Mouse (Mus musculus) liver, adult 2 months (tissue): Measurements from ENCODE around the gene Slc35d3. TPM values are rescaled to one million over a fixed set of nuclear protein-coding genes. Genes with fewer than 3 reads are reported as not detected.

ENCODE experiments used
- DNase-seq: peaks from one replicate; pipeline ENCODE4 v3.0.0-alpha.2; 2011; ENCODE audit warnings: low read depth, low spot score; ENCODE audit errors: extremely low read depth
- H3K27ac ChIP-seq: fragments of 200-500 bp; replicated peaks from 2 replicates; pipeline ENCODE4 v1.5.1; 2012; ENCODE audit warnings: low read depth, mild to moderate bottlenecking, control low read depth, inconsistent platforms, low read length; ENCODE audit not compliant: insufficient read depth
- H3K27me3 ChIP-seq: fragments of 200-500 bp; 2 replicates; pipeline ENCODE4 v1.6.1; 2012; ENCODE audit warnings: mild to moderate bottlenecking, moderate library complexity, low read length, inconsistent platforms; ENCODE audit not compliant: control insufficient read depth, insufficient read depth
- H3K36me3 ChIP-seq: fragments of 200-500 bp; 2 replicates; pipeline ENCODE4 v1.6.1; 2012; ENCODE audit warnings: low read length, inconsistent platforms; ENCODE audit not compliant: control insufficient read depth, insufficient read depth
- H3K4me1 ChIP-seq: fragments of 200-500 bp; 2 replicates; pipeline ENCODE4 v1.6.1; 2011; ENCODE audit warnings: low read length; ENCODE audit not compliant: control insufficient read depth, insufficient read depth
- H3K4me3 ChIP-seq: fragments of 200-500 bp; 2 replicates; pipeline ENCODE4 v1.5.1; 2011; ENCODE audit warnings: low read depth, mild to moderate bottlenecking, control low read depth, low read length, moderate library complexity; ENCODE audit not compliant: insufficient read depth
- H3K79me2 ChIP-seq: fragments of 200-500 bp; 2 replicates; pipeline ENCODE4 v1.6.1; 2012; ENCODE audit warnings: inconsistent platforms, mild to moderate bottlenecking, low read length, moderate library complexity; ENCODE audit not compliant: control insufficient read depth, insufficient read depth
- H3K9ac ChIP-seq: fragments of 200-500 bp; 2 replicates; pipeline ENCODE4 v1.6.1; 2012; ENCODE audit warnings: low read depth, mild to moderate bottlenecking, control low read depth, inconsistent platforms, low read length
- CTCF ChIP-seq: fragments of 200-500 bp; IDR thresholded peaks from 2 replicates; pipeline ENCODE4 v1.5.1; 2011; ENCODE audit warnings: low read depth, low read length, control low read depth
- POLR2A ChIP-seq: fragments of 200-500 bp; IDR thresholded peaks from 2 replicates; pipeline ENCODE4 v1.6.1; 2011; ENCODE audit warnings: low read length, control low read depth; ENCODE audit not compliant: insufficient read depth; ENCODE audit errors: extremely low read depth
- WGBS: fragments of 180-500 bp; shearing (Covaris S2); methylation state at CpG from one replicate; pipeline ENCODE4 v1.1.7; 2018; 5-methylcytosine and 5-hydroxymethylcytosine counted together
- polyA plus RNA-seq: library from polyadenylated mRNA; depleted of rRNA; stranded (reverse); fragments of >200 nt; gene quantifications from 2 replicates; pipeline ENCODE4 v1.2.3, GENCODE M21; 2012; rRNA removed
- total RNA-seq: library from RNA; depleted of rRNA; stranded (reverse); fragments of >200 nt; gene quantifications from 2 replicates; pipeline ENCODE4 v1.2.3, GENCODE M21; 2014; rRNA removed

The Slc35d3 gene
- total and polyA plus RNA-seq, 2 experiments: not detected

DNA sequence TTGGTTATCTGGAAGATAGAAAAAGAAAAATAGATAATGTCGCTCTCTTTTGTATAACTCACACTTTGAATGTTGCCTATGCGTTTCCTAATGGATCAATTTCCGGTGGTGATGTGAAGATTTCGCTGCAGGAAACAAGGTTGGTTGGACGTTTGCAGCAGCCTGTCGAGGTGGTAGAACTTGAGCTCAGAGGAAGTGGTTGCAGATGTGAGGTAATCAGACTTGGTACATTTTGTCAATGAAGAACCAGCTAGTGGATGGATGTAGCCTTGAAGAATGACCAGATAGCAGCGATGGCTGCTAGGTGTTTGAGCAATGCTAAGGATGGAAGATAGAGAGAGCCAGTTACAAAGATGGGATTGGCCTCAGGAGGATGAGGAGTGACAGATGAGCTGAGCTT lies 46.5 kb downstream of the Slc35d3 start:
- WGBS: 78% methylated on average over 7 of the region's 7 CpGs

DNA sequence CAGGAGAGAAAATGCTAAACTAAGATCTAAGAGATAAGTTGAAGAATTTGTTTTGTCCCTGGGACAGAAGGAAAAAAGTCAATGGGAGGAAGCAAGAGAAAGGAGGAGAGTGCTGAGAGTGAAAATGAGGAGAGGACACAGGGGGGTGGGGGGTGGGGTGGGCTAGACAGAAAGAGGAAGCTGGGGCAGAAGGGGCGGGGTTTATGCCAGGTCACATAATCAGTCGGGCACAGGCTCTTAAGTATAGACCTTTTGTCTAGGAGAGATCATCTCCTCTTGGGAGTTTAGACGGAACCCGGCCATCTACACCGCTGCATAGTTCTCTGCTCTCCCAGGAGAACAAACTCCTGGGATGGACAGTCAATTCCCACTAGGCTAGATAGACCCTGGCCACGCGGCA lies 48.3 kb downstream of the Slc35d3 start:
- Histone ChIP-seq H3K79me2 (no peaks in the 10 kb centered on the region), H3K4me3 (no peak overlapping the region), H3K36me3 (no peaks in the 10 kb centered on the region), H3K9ac (no peak overlapping the region), H3K4me1 (no peaks in the 10 kb centered on the region), H3K27me3 (no peaks in the 10 kb centered on the region; the same call in 1 of the 2 replicates), H3K27ac (no peak overlapping the region)
- 79% methylated on average over 7 of the region's 7 CpGs for WGBS
- TF ChIP-seq CTCF: no peak
- no peak for TF ChIP-seq POLR2A
- DNase-seq: no peak

More for the DNA sequence above, 46.5 kb downstream of the Slc35d3 start:
- DNase-seq: no peak
- TF ChIP-seq POLR2A (no peak), CTCF (no peak)
- Histone ChIP-seq H3K4me3 (no peak overlapping the region), H3K9ac (no peak overlapping the region), H3K27me3 (no peaks in the 10 kb centered on the region; the same call in 1 of the 2 replicates), H3K4me1 (no peaks in the 10 kb centered on the region), H3K79me2 (no peaks in the 10 kb centered on the region), H3K36me3 (no peaks in the 10 kb centered on the region), H3K27ac (no peak overlapping the region)

Other genes starting within 250 kb of the Slc35d3 start
- gene Il22ra2, start 229.5 kb downstream of the Slc35d3 start, total RNA-seq: not detected in 2 replicates
- not detected in 2 replicates for gene Il22ra2, start 229.5 kb downstream of the Slc35d3 start, polyA plus RNA-seq
- gene Il20ra, start 138.9 kb downstream of the Slc35d3 start, total RNA-seq: not detected in 2 replicates
- gene Il20ra, start 138.9 kb downstream of the Slc35d3 start, polyA plus RNA-seq: not detected in 2 replicates
- gene Pex7, start 56.2 kb upstream of the Slc35d3 start, total RNA-seq: 112 and 114 TPM in 2 replicates
- 118 and 129 TPM in 2 replicates for gene Pex7, start 56.2 kb upstream of the Slc35d3 start, polyA plus RNA-seq
- 25.4 and 26.4 TPM in 2 replicates for gene Map3k5, start 83.0 kb upstream of the Slc35d3 start, total RNA-seq
- gene Map3k5, start 83.0 kb upstream of the Slc35d3 start, polyA plus RNA-seq: 2.8 and 2.9 TPM in 2 replicates